22 mouse cellular contexts compared by ENCODE assay signal in genomic region chr12:108317201-108317738, GRCm38 (mm10). TPM values are rescaled to one million over a fixed set of nuclear protein-coding genes. Genes with fewer than 3 reads are reported as not detected.
DNase-seq lines count a peak whose midpoint lies in the region; ATAC-seq and TF ChIP-seq lines count a peak whose summit lies in the region.
"Had no signal": no experiment of that assay in that cellular context is flagged by ENCODE, and none has a peak within 500 bp of the region (broad histone marks: within the 10 kb centered on the region; RNA-seq: fewer than 3 reads in every experiment).

No protein-coding gene starts in this region.

- no peaks in the 10 kb centered on the region for H3K36me3 ChIP-seq in kidney, postnatal 0 days (ENCODE audit: insufficient read depth, low read length)
- H3K36me3 ChIP-seq: liver, embryonic 13.5 days had no signal

- peaks cover 23% of the 10 kb centered on the region for H3K27me3 ChIP-seq in kidney, postnatal 0 days (ENCODE audit: insufficient read depth, low read length)

- no peak overlapping the region for H3K27ac ChIP-seq in kidney, postnatal 0 days
- H3K27ac ChIP-seq: layer of hippocampus, adult 2 months; left cerebral cortex, adult 2 months; liver, embryonic 13.5 days had no signal

- TF ChIP-seq CTCF in kidney, postnatal 0 days (IDR thresholded peaks at IDR 0.05; ENCODE audit: low read depth), result no peak

- no peaks in the 10 kb centered on the region for H3K9me3 ChIP-seq in kidney, postnatal 0 days (replicated peaks; ENCODE audit: low read length)
- H3K9me3 ChIP-seq: liver, embryonic 13.5 days had no signal

- H3K4me3 ChIP-seq in kidney, postnatal 0 days (replicated peaks; ENCODE audit: low read depth, low read length), result no peak overlapping the region
- H3K4me3 ChIP-seq: layer of hippocampus, adult 2 months; left cerebral cortex, adult 2 months; liver, embryonic 13.5 days; megakaryocyte, embryonic 14.5 days had no signal

- no peak overlapping the region for H3K4me2 ChIP-seq in kidney, postnatal 0 days (ENCODE audit: low read length)
- H3K4me2 ChIP-seq: liver, embryonic 13.5 days had no signal

- WGBS in kidney, postnatal 0 days, result 10% methylated on average over 9 of the region's 9 CpGs

- no peak for ATAC-seq in kidney, postnatal 0 days (replicated peaks; ENCODE audit: low FRiP score, low read depth)
- ATAC-seq: intestine, postnatal 0 days had no signal

- no peak overlapping the region for H3K9ac ChIP-seq in kidney, postnatal 0 days (ENCODE audit: low read depth, low read length)
- H3K9ac ChIP-seq: liver, embryonic 13.5 days had no signal

- peak; percentile 80 for DNase-seq in embryo, embryonic 10 days (ENCODE audit: low spot score)
- no peak for DNase-seq in embryo, embryonic 9.5 days (ENCODE audit: extremely low spot score)
- DNase-seq in kidney, postnatal 0 days (ENCODE audit: low spot score), result peak; percentile 60
- DNase-seq in kidney, adult 18-20 months, result no peak
- peak; percentile 34 for DNase-seq in 416B (ENCODE audit: low read depth)
- DNase-seq in embryo, embryonic 10.5 days (ENCODE audit: low spot score), result peak; percentile 69
- no peak for DNase-seq in layer of hippocampus, adult 18-20 months (ENCODE audit: low spot score in 2 of 2)
- DNase-seq in adrenal gland, adult (ENCODE audit: inconsistent age in 2 of 2, low spot score in 1 of 2), result no peak
- DNase-seq: adrenal gland, adult 8-10 months; cerebellum, adult 8-10 months; liver, embryonic 13.5 days; lung, postnatal 10 days; right cerebral cortex, adult 18-20 months; spleen, adult 18-20 months; thymus, postnatal 14 days had no signal

- H3K4me1 ChIP-seq in kidney, postnatal 0 days (replicated peaks; ENCODE audit: insufficient read depth, low read length), result peaks cover 8% of the 10 kb centered on the region

RNA-seq across cellular contexts. Expression of gene Hhipl1, which starts 11.2 kb away (rescaled TPM):
- 0.37 and 0.43 TPM in 2 replicates for polyA plus RNA-seq in kidney, postnatal 0 days (2015; fragmentation: Nextera tagmentation; extraction: Ambion mirVana)
- total RNA-seq in layer of hippocampus, adult 18-20 months (2021), result 1 to 10 TPM; 6.1 to 6.4 TPM
- total RNA-seq: granulocyte monocyte progenitor cell, adult 5-6 weeks; hematopoietic stem cell, adult 5-6 weeks; neutrophil, adult 5-6 weeks had no signal
- polyA plus RNA-seq: liver, embryonic 13.5 days had no signal

RNA-seq across cellular contexts. Expression of gene Cyp46a1, which starts 16.9 kb away (rescaled TPM):
- polyA plus RNA-seq in kidney, postnatal 0 days (2015; fragmentation: Nextera tagmentation; extraction: Ambion mirVana), result 5.2 and 5.9 TPM in 2 replicates
- total RNA-seq in layer of hippocampus, adult 18-20 months (2021), result 100 to 1,000 TPM; 159 to 175 TPM
- total RNA-seq: granulocyte monocyte progenitor cell, adult 5-6 weeks; neutrophil, adult 5-6 weeks had no signal

RNA-seq across cellular contexts. Expression of gene Ccdc85c, which starts 42.0 kb away (rescaled TPM):
- 7.2 and 7.7 TPM in 2 replicates for polyA plus RNA-seq in kidney, postnatal 0 days (2015; fragmentation: Nextera tagmentation; extraction: Ambion mirVana)
- 10 to 100 TPM; 66.1 to 72.5 TPM for total RNA-seq in layer of hippocampus, adult 18-20 months (2021)

RNA-seq across cellular contexts. Expression of gene Eml1, which starts 53.5 kb away (rescaled TPM):
- 39.0 and 42.0 TPM in 2 replicates for polyA plus RNA-seq in kidney, postnatal 0 days (2015; fragmentation: Nextera tagmentation; extraction: Ambion mirVana)
- total RNA-seq in layer of hippocampus, adult 18-20 months (2021), result 10 to 100 TPM; 46.1 to 50.2 TPM
- total RNA-seq: granulocyte monocyte progenitor cell, adult 5-6 weeks; hematopoietic stem cell, adult 5-6 weeks had no signal

Comparison
In these comparisons a context has a peak if more than half of its experiments do, and no peak if none do; other contexts are left out.
1. DNase-seq: peak in embryo, embryonic 10 days (single experiment), kidney, postnatal 0 days (single experiment), 416B (single experiment) and embryo, embryonic 10.5 days (single experiment); none in embryo, embryonic 9.5 days (single experiment), kidney, adult 18-20 months (single experiment), layer of hippocampus, adult 18-20 months (0 of 2) and adrenal gland, adult (0 of 2).